Mouse (Mus musculus) spleen, postnatal 10 days (tissue): Measurements from ENCODE around the gene Elf2.
A peak's percentile ranks its signal among the peaks of the same experiment; 100 is the strongest.
"Not testable (repeated sequence)": the region's sequence is repeated elsewhere in the genome, so short reads cannot be mapped to it uniquely, and the experiment has no call there.

Experiments used
- DNase-seq, 2 experiments: peaks; one replicate each; pipeline ENCODE4 v3.0.0; 2021 to 2022; ENCODE audit warnings: low spot score in 2 of 2

The Elf2 gene

GRCm38 (mm10) chr3:51359558-51360307, 19.3 kb upstream of the Elf2 start:
- no peak for DNase-seq

DNA sequence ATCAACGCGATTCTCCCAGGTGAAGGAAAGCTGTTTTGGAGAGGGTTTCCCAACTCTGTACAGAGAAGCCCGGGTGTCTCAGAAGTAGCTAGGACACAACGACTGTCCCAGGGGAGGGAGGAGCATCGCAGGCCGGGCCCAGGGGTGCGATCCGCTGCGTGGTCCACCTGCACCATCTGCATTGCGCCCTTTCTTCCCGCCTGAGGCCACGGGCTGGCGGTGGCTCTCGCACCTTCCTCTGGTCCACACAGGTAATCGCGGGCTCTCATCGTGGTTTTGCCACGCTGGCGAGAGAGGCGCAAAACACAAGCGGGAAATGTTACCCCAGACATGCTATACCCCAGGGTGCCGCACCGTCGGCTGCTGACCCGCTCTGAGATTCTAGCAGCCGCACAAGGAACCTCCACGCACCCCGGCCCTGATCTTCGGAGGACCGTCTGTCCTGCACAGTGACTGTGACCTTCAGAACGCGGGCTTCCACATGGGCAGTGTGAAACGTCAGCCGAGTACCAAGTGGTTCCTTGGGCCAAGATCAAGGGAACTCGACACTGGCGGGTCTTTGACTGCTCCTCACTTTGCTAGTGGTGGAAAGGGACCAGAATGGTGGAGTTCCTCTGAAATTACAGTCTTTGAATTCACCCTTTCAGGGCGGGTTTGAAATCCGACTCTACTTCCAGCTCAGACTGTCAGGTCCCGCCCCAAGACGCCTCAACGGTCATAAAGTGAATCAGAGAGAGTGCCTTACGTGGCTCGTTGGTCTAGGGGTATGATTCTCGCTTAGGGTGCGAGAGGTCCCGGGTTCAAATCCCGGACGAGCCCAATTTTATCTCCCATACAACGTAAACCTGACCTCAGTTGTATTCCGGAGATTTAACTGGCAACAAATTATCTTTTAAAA, 18.4 kb upstream of the Elf2 start:
- peak; percentile 81 for DNase-seq

DNA sequence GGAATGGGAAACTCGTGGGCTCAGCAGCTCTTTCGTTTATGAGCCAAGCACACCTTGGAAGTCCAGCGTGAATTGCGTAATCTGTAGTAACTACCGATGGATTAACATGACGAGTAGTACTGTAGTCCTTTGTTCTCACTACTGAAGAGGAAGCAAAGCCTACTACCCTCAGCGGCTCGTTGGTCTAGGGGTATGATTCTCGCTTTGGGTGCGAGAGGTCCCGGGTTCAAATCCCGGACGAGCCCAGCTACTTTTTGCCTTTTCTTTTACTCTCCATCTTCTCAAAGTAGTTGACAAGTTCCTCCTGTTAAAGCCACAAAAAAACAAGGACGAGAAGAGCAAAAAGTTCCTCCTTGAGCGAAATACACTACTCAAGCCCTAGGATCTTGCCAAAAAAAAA, 17.7 kb upstream of the Elf2 start:
- DNase-seq = peak; percentile 81 to 83

GRCm38 (mm10) chr3:51357624-51358023, 17.2 kb upstream of the Elf2 start:
- no peak for DNase-seq

- DNase-seq = no peak
These were observed 16.6 kb upstream of the Elf2 start for GRCm38 (mm10) chr3:51357078-51357477.

DNA sequence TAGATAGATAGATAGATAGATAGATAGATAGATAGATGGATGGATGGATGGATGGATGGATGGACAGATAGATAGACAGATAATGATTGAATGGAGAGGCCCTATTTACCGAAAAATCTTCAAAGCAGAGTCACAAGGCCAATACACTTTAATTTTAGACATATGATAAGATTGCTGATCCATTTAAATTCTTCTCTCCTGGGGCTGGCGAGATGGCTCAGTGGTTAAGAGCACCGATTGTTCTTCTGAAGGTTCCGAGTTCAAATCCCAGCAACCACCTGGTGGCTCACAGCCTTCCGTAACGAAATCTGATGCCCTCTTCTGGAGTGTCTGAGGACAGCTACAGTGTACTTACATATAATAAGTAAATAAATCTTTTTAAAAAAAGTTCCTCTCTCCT, 14.5 kb upstream of the Elf2 start:
- not testable (repeated sequence) for DNase-seq

DNA sequence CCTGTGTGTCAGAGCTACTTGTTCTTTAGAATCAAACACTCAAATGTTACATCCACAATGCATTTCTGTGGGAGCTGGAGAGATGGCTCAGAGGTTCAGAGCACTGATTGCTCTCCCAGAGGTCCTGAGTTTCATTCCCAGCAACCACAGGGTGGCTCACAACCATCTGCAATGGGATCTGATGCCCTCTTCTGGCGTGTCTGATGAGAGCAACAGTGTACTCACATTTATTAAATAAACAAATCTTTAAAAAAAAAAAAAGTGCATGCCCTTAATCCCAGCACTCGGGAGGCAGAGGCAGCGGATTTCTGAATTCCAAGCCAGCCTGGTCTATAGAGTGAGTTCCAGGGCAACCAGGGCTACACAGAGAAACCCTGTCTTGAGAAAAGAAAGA, 13.6 kb upstream of the Elf2 start:
- DNase-seq = no peak

DNA sequence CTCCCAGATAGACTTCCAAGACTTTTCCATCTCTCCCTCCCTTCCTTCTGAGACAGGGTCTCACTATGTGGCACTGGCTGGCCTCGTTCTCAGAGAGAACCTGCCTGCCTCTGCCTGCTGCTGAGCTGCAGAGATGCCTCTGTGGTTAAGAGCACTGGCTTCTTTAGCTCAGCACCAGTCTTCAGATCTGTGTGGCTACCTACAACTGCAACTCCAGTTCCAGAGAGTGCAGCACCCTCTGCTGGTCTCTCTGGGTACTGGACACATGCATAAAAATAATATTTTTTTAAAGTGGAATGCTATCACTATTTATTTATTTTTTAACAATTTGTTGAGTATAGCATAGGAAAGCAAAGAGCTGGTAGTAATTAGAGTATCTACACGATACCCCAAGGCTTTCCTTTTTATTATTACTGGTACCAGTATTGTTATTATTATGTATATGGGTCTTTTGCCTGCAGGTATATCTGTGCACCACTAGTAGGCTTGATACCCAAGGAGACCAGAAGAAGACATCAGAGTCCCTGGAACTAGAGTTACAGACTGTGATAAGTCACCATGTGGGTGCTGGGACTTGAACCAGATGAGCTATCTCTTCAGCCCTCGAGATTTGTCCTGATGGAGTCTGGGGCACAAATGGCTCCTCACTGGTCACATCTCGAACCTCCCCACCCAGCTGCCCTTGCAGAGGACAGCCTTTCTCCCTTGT, 13.0 kb upstream of the Elf2 start:
- peak; percentile 66 to 83 for DNase-seq

GRCm38 (mm10) chr3:51350806-51351205, 10.3 kb upstream of the Elf2 start:
- DNase-seq = no peak

GRCm38 (mm10) chr3:51348646-51349238, 8.3 kb upstream of the Elf2 start:
- no peak for DNase-seq

GRCm38 (mm10) chr3:51345017-51345416, 4.6 kb upstream of the Elf2 start:
- DNase-seq = not testable (repeated sequence)

GRCm38 (mm10) chr3:51344182-51344581, 3.7 kb upstream of the Elf2 start:
- DNase-seq = not testable (repeated sequence)

DNA sequence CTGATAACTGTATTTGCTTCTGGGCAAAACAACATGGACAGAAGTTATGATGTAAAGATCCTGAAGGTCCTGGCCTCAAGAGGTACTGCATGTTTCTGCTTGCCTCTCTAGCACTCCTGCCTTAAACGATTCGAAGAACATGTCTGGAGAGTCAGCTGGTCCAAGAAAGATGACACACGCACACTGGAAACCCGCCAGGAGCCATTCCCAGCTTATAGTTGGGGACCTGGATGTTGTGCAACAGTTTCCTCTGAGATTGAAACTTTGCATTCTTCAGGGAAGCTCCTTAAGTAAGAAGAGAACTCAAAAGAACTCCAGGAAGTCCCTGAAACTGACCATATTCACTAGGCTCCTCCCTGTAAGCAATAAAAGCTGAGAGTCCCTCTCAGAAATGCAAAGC, 2.8 kb upstream of the Elf2 start:
- DNase-seq = no peak

- no peak for DNase-seq
These were observed 1.7 kb upstream of the Elf2 start for GRCm38 (mm10) chr3:51342152-51342551.

DNA sequence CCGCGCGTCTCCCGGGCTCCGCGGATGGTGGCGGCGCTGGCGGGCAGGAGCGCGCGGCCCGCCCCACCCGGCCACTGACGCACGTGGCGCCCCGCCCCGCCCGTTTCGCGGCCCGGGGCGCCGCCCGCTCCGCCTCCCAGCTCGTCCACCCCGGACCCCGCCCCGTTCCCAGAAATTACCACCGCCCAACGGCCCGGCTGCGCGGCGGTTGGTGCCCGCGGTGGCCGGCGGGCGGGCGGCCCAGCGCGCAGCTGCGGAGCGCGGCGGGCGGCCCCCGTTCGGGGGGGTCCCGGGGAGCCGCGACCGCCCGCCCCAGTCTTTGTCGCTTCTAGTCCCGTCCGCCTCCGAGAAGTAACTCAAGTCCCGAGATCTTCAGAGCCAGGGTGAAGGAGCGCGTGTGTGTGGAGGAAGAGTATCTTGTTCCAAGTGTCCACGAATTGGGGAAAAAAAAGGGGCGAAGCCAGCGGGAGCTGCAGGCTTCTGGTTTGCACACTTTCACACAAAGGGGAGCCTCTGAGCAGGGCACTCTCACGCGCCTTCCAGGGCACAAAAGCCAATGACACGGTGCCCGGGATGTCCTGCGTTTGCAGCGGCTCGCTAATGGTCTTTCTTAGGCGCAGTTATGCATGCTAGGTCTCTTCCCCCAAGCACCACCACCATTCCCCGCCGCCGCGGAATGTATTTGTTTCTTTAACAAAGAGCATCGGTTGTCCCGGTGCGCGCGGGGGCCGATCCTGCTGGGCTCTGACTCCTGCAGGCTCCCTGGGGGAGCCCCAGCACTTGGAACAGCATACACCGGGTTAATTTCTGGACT, 1.0 kb upstream of the Elf2 start:
- DNase-seq = peak; percentile 83 to 91

DNA sequence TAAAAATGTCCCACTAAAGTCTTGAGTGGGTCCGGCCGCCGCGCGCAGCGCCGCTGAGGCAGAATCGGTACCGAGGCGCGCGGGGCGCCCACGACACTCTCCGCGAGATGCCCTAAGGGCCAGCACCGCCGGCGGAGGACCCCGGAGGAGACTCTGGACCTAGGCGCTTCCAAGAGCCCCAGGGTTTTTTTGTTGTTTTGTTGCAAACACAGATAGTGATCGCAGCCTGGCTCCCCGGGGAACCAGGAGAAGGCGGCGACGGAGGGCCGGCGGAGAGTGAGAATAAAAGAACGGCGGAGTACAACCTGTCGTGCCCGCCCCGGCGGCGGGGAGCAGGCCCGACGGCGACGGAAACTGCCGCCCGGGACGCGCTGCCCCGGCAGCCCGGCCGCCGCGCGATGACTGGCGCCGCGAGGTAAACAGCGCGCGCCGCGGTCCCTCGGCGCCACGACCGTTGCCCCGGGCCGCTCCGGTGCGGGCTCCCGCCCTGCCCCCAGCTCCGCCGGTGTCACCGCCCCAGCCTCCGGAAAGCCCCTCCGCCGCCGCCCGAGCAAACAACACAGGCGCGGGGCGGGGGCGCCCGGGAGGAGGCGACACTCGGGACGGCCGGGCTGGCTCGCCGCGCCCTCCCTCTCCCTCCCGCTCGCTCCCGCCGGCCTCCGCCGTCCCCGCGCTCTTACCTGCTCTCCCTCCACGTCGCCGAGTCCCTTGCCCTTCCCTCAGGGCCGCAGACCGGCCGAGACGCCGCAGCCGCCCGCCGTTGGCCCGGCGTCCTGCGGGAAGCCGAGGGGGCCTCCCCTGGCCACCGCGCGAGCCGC, 520 bp downstream of the Elf2 start:
- DNase-seq = peak; percentile 74 to 77

- no peak for DNase-seq
These were observed 1.1 kb downstream of the Elf2 start for GRCm38 (mm10) chr3:51339378-51339733.

DNA sequence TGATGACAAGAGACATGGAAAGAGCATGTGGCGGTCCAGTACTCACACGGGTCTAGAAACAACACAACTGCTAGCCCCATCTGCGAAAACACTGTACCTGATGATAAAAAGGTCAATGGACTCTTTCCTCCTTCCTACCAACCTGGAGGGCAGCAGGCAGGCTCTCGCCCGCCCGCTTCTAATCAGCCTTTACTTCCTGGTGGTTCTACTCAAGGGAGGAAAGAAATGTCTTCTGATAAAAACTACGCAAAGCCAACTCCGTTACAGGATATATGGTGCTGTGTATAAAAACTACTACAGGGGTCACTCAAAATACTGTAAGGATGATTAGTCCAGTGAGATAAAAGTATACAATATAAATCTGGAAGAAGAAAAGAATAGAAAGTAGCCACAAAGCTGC, 5.1 kb downstream of the Elf2 start:
- DNase-seq = no peak

GRCm38 (mm10) chr3:51333950-51334349, 6.5 kb downstream of the Elf2 start:
- DNase-seq = no peak

DNA sequence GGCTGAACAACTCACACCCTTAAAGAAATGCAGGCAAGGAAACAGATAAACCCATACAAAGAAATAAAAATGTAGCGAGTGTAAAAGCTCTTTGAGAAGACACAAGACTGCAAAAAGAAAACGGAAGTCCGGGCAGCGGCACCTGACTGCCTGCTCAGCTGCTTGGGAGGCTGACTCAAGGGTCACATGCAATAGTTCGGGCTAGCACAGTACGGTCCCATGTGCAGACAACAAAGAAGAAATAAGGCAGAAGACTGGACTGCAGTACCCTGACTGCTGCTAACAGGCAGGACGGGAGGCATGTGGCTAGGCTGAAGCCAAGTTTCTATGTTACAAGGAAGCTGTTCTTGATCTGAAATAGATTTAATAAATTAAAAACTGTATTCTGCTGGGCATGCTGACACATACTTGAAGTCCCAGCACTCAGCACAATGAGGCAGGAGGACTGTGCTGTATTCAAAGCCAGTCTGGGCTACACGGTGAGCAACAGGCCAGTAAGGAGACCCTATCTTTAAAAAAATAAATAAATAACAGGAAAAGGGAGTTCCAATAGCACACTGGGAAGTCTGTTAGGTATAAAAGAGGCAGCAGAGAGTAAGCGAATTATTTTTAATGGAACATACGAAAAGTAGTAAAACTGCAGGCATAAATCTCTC, 7.1 kb downstream of the Elf2 start:
- DNase-seq = peak in 1 of 2 experiments; percentile 47
